24 mouse cellular contexts compared by ENCODE assay signal in genomic region chr3:93468561-93468960, GRCm38 (mm10). TPM values are rescaled to one million over a fixed set of nuclear protein-coding genes. Genes with fewer than 3 reads are reported as not detected.
DNase-seq lines count a peak whose midpoint lies in the region; ATAC-seq lines count a peak whose summit lies in the region.
"Had no signal": no experiment of that assay in that cellular context is flagged by ENCODE, and none has a peak within 500 bp of the region (broad histone marks: within the 10 kb centered on the region; RNA-seq: fewer than 3 reads in every experiment).

TSS of gene Tchhl1 (plus strand) at chr3:93468754.

- no peak within 1 kb of the TSS for H3K4me3 ChIP-seq in lung, embryonic 16.5 days (ENCODE audit: low read length)
- H3K4me3 ChIP-seq in kidney, embryonic 14.5 days (ENCODE audit: low read length): no peak within 1 kb of the TSS
- H3K4me3 ChIP-seq in midbrain, embryonic 15.5 days: no peak within 1 kb of the TSS
- H3K4me3 ChIP-seq: embryonic facial prominence, embryonic 12.5 days; erythroblast, embryonic 14.5 days; forebrain, embryonic 13.5 days; neural tube, embryonic 12.5 days; stomach, embryonic 15.5 days had no signal

- no peaks in the 10 kb centered on the region for H3K9me3 ChIP-seq in lung, embryonic 16.5 days (ENCODE audit: control insufficient read depth, low read length)
- no peaks in the 10 kb centered on the region for H3K9me3 ChIP-seq in kidney, embryonic 14.5 days (ENCODE audit: control insufficient read depth, low read length)
- no peaks in the 10 kb centered on the region for H3K9me3 ChIP-seq in midbrain, embryonic 15.5 days
- H3K9me3 ChIP-seq: embryonic facial prominence, embryonic 12.5 days; forebrain, embryonic 13.5 days; neural tube, embryonic 12.5 days; stomach, embryonic 15.5 days had no signal

- ATAC-seq in cerebellum, adult (ENCODE audit: insufficient number of reproducible peaks, low FRiP score, low TSS enrichment): peak; percentile 45
- no peak for ATAC-seq in lung, embryonic 16.5 days (ENCODE audit: low read depth)
- peak; percentile 78; the same call in 1 of the 2 replicates for ATAC-seq in kidney, embryonic 14.5 days (ENCODE audit: low FRiP score, low TSS enrichment)
- ATAC-seq in midbrain, embryonic 15.5 days (replicated peaks): no peak
- ATAC-seq: CD4-positive, CD25-positive, alpha-beta regulatory T cell, adult 4 months; forebrain, embryonic 13.5 days had no signal

- no peaks in the 10 kb centered on the region for H3K27me3 ChIP-seq in lung, embryonic 16.5 days (ENCODE audit: control insufficient read depth, insufficient read depth, low read depth, low read length)
- 0 out of 2 replicates have a peak, but pooled peaks cover 3% of the 10 kb centered on the region for H3K27me3 ChIP-seq in kidney, embryonic 14.5 days (ENCODE audit: control insufficient read depth, insufficient read depth, low read length)
- H3K27me3 ChIP-seq in midbrain, embryonic 15.5 days (replicated peaks): no peaks in the 10 kb centered on the region
- H3K27me3 ChIP-seq: embryonic facial prominence, embryonic 12.5 days; forebrain, embryonic 13.5 days; neural tube, embryonic 12.5 days; stomach, embryonic 15.5 days had no signal

- no peaks in the 10 kb centered on the region for H3K36me3 ChIP-seq in lung, embryonic 16.5 days (ENCODE audit: control insufficient read depth, insufficient read depth, low read length)
- no peaks in the 10 kb centered on the region for H3K36me3 ChIP-seq in kidney, embryonic 14.5 days (ENCODE audit: control insufficient read depth, insufficient read depth, low read length)
- H3K36me3 ChIP-seq in midbrain, embryonic 15.5 days (replicated peaks): no peaks in the 10 kb centered on the region
- H3K36me3 ChIP-seq: embryonic facial prominence, embryonic 12.5 days; G1E; neural tube, embryonic 12.5 days; stomach, embryonic 15.5 days had no signal

- H3K9ac ChIP-seq in lung, embryonic 16.5 days (ENCODE audit: low read length): no peak within 1 kb of the TSS
- H3K9ac ChIP-seq in kidney, embryonic 14.5 days (ENCODE audit: low read depth, low read length): no peak within 1 kb of the TSS
- no peak within 1 kb of the TSS for H3K9ac ChIP-seq in midbrain, embryonic 15.5 days
- H3K9ac ChIP-seq: embryonic facial prominence, embryonic 12.5 days; forebrain, embryonic 13.5 days; neural tube, embryonic 12.5 days; stomach, embryonic 15.5 days had no signal

- WGBS in lung, embryonic 16.5 days: 62% methylated on average over 5 of the region's 5 CpGs
- WGBS in kidney, embryonic 14.5 days: 20% methylated on average over 5 of the region's 5 CpGs
- WGBS in midbrain, embryonic 15.5 days: 72% methylated on average over 5 of the region's 5 CpGs

- H3K4me2 ChIP-seq in lung, embryonic 16.5 days (ENCODE audit: low read depth, low read length): no peak within 1 kb of the TSS
- no peak within 1 kb of the TSS for H3K4me2 ChIP-seq in kidney, embryonic 14.5 days (replicated peaks; ENCODE audit: low read depth, low read length)
- H3K4me2 ChIP-seq in midbrain, embryonic 15.5 days: no peak within 1 kb of the TSS
- H3K4me2 ChIP-seq: embryonic facial prominence, embryonic 12.5 days; forebrain, embryonic 13.5 days; neural tube, embryonic 12.5 days; stomach, embryonic 15.5 days had no signal

- DNase-seq in cerebellum, adult 11-12 months: no peak
- no peak for DNase-seq in lung, postnatal 4 days
- peak; percentile 29 to 45 for DNase-seq in kidney, postnatal 4 days
- no peak for DNase-seq in spleen, postnatal 36 days (ENCODE audit: low spot score in 2 of 2)
- DNase-seq: cerebellum, adult 9-11 months; heart, adult 18-20 months; heart, postnatal 36 days; lung, postnatal 14 days; thymus, adult 18-20 months had no signal

- H3K4me1 ChIP-seq in lung, embryonic 16.5 days (replicated peaks; ENCODE audit: control insufficient read depth, insufficient read depth, low read length): no peaks in the 10 kb centered on the region; the same call in 1 of the 2 replicates
- H3K4me1 ChIP-seq in kidney, embryonic 14.5 days (ENCODE audit: control insufficient read depth, insufficient read depth, low read length): no peaks in the 10 kb centered on the region
- H3K4me1 ChIP-seq in midbrain, embryonic 15.5 days: no peaks in the 10 kb centered on the region
- H3K4me1 ChIP-seq: embryonic facial prominence, embryonic 12.5 days; forebrain, embryonic 13.5 days; neural tube, embryonic 12.5 days; stomach, embryonic 15.5 days had no signal

- H3K27ac ChIP-seq in lung, embryonic 16.5 days (ENCODE audit: low read length): peak within 1 kb of the TSS; percentile 36
- H3K27ac ChIP-seq in kidney, embryonic 14.5 days (ENCODE audit: low read depth, low read length): no peak within 1 kb of the TSS
- no peak within 1 kb of the TSS for H3K27ac ChIP-seq in midbrain, embryonic 15.5 days
- H3K27ac ChIP-seq: embryonic facial prominence, embryonic 12.5 days; forebrain, embryonic 13.5 days; neural tube, embryonic 12.5 days; stomach, embryonic 15.5 days had no signal

RNA-seq across cellular contexts. Expression of gene Tchhl1, which starts in this region (rescaled TPM):
- not detected in 2 replicates for polyA plus RNA-seq in lung, embryonic 16.5 days (2015; fragmentation: Nextera tagmentation; extraction: Ambion mirVana)
- polyA plus RNA-seq in kidney, embryonic 14.5 days (2014; fragmentation: Nextera tagmentation; extraction: Ambion mirVana): 0.46 and 0.54 TPM in 2 replicates
- not detected in 2 replicates for polyA plus RNA-seq in midbrain, embryonic 15.5 days (2015; fragmentation: Nextera tagmentation; extraction: Ambion mirVana)
- polyA plus RNA-seq: CD4-positive, CD25-positive, alpha-beta regulatory T cell, adult 4 months; embryonic facial prominence, embryonic 12.5 days; erythroblast, embryonic 14.5 days; forebrain, embryonic 13.5 days; frontal cortex, adult 2 months; G1E; heart, embryonic 14.5 days; limb, embryonic 14.5 days; liver, embryonic 16.5 days; neural tube, embryonic 12.5 days; stomach, embryonic 15.5 days had no signal

Comparison
In these comparisons a context has a peak if more than half of its experiments do, and no peak if none do; other contexts are left out.
1. Peak in ATAC-seq in kidney, embryonic 14.5 days; RNA of the gene not detected or under 1 TPM.
2. DNase-seq: peak in kidney, postnatal 4 days (2 of 2); none in cerebellum, adult 11-12 months (single experiment), lung, postnatal 4 days (0 of 2) and spleen, postnatal 36 days (0 of 2).